Mouse (Mus musculus): ENCODE measurements around the gene Cd6.

Cd6 gene

GRCm38 (mm10) chr19:10799155-10799554, 30.7 kb downstream of the Cd6 start:
- DNase-seq (ENCODE audit: low spot score), result no peak

GRCm38 (mm10) chr19:10798576-10798975, 31.3 kb downstream of the Cd6 start:
- DNase-seq (ENCODE audit: low spot score), result no peak

- no peak for DNase-seq (ENCODE audit: low spot score)
These were observed 34.9 kb downstream of the Cd6 start for GRCm38 (mm10) chr19:10794916-10795315.

GRCm38 (mm10) chr19:10793044-10793443, 36.8 kb downstream of the Cd6 start:
- DNase-seq (ENCODE audit: low spot score), result no peak

GRCm38 (mm10) chr19:10790323-10790722, 39.5 kb downstream of the Cd6 start:
- no peak for DNase-seq (ENCODE audit: low spot score)

GRCm38 (mm10) chr19:10788242-10788641, 41.6 kb downstream of the Cd6 start:
- no peak for DNase-seq (ENCODE audit: low spot score)

- no peak for DNase-seq (ENCODE audit: low spot score)
These were observed 42.5 kb downstream of the Cd6 start for GRCm38 (mm10) chr19:10787406-10787805.

- DNase-seq (ENCODE audit: low spot score), result no peak
These were observed 43.1 kb downstream of the Cd6 start for GRCm38 (mm10) chr19:10786753-10787152.

GRCm38 (mm10) chr19:10784796-10785459, 44.9 kb downstream of the Cd6 start:
- DNase-seq (ENCODE audit: low spot score), result no peak

GRCm38 (mm10) chr19:10784061-10784460, 45.8 kb downstream of the Cd6 start:
- no peak for DNase-seq (ENCODE audit: low spot score)

- DNase-seq (ENCODE audit: low spot score), result no peak
These were observed 46.7 kb downstream of the Cd6 start for GRCm38 (mm10) chr19:10783168-10783567.

- DNase-seq (ENCODE audit: low spot score), result no peak
These were observed 48.2 kb downstream of the Cd6 start for GRCm38 (mm10) chr19:10781641-10782040.

- DNase-seq (ENCODE audit: low spot score), result no peak
These were observed 53.0 kb downstream of the Cd6 start for GRCm38 (mm10) chr19:10776906-10777305.

GRCm38 (mm10) chr19:10774141-10774540, 55.7 kb downstream of the Cd6 start:
- DNase-seq (ENCODE audit: low spot score), result no peak

GRCm38 (mm10) chr19:10773384-10773783, 56.5 kb downstream of the Cd6 start:
- DNase-seq (ENCODE audit: low spot score), result no peak

GRCm38 (mm10) chr19:10772866-10773265, 57.0 kb downstream of the Cd6 start:
- no peak for DNase-seq (ENCODE audit: low spot score)

- DNase-seq (ENCODE audit: low spot score), result no peak
These were observed 57.9 kb downstream of the Cd6 start for GRCm38 (mm10) chr19:10771995-10772394.

GRCm38 (mm10) chr19:10769429-10770195, 60.2 kb downstream of the Cd6 start:
- DNase-seq (ENCODE audit: low spot score), result no peak

- no peak for DNase-seq (ENCODE audit: low spot score)
These were observed 61.0 kb downstream of the Cd6 start for GRCm38 (mm10) chr19:10768694-10769428.

GRCm38 (mm10) chr19:10767631-10768030, 62.2 kb downstream of the Cd6 start:
- DNase-seq (ENCODE audit: low spot score), result no peak

GRCm38 (mm10) chr19:10763381-10764031, 66.4 kb downstream of the Cd6 start:
- DNase-seq (ENCODE audit: low spot score), result no peak

GRCm38 (mm10) chr19:10762468-10762867, 67.4 kb downstream of the Cd6 start:
- DNase-seq (ENCODE audit: low spot score), result no peak

Data from urinary bladder, postnatal 10 days (tissue).